Mouse (Mus musculus) stomach, embryonic 16.5 days (tissue): ENCODE results near the gene Bcat2. TPM values are rescaled to one million over a fixed set of nuclear protein-coding genes. Genes with fewer than 3 reads are reported as not detected.

Source experiments
- ATAC-seq: fragments of 200-750 bp; cut with Nextera tagmentation; 2 replicates; pipeline ENCODE4 v1.8.0; 2017; ENCODE audit warnings: moderate number of reproducible peaks, moderate TSS enrichment; ENCODE audit not compliant: insufficient read depth, low FRiP score
- H3K27ac ChIP-seq: fragments of 300-500 bp; sonication (generic); 2 replicates; pipeline ENCODE4 v1.5.1; 2014; ENCODE audit warnings: low read length
- H3K27me3 ChIP-seq: fragments of 300-500 bp; sonication (generic); 2 replicates; pipeline ENCODE4 v1.6.1; 2014; ENCODE audit warnings: low read length, control low read depth, mixed read lengths; ENCODE audit not compliant: control insufficient read depth, insufficient read depth
- H3K36me3 ChIP-seq: fragments of 300-500 bp; sonication (generic); 2 replicates; pipeline ENCODE4 v1.6.1; 2014; ENCODE audit warnings: low read length; ENCODE audit not compliant: control insufficient read depth, insufficient read depth
- H3K4me1 ChIP-seq: fragments of 300-500 bp; sonication (generic); 2 replicates; pipeline ENCODE4 v1.6.1; 2014; ENCODE audit warnings: low read length, control low read depth, mixed read lengths; ENCODE audit not compliant: control insufficient read depth, insufficient read depth
- H3K4me2 ChIP-seq: fragments of 300-500 bp; sonication (generic); 2 replicates; pipeline ENCODE4 v1.6.1; 2014; ENCODE audit warnings: low read depth, low read length, mixed read lengths
- H3K4me3 ChIP-seq: fragments of 300-500 bp; sonication (generic); replicated peaks from 2 replicates; pipeline ENCODE4 v1.5.1; 2014; ENCODE audit warnings: mild to moderate bottlenecking, low read length
- H3K9ac ChIP-seq: fragments of 300-500 bp; sonication (generic); 2 replicates; pipeline ENCODE4 v1.6.1; 2014; ENCODE audit warnings: low read length
- H3K9me3 ChIP-seq: fragments of 300-500 bp; sonication (generic); replicated peaks from 2 replicates; pipeline ENCODE4 v1.6.1; 2016; ENCODE audit warnings: low read length, control low read depth; ENCODE audit not compliant: control insufficient read depth
- WGBS: fragments of 180-500 bp; shearing (Covaris S2); extraction: QIAGEN DNeasy Blood & Tissue Kit; methylation state at CpG from one replicate; pipeline ENCODE4 v1.1.7; 2014; 5-methylcytosine and 5-hydroxymethylcytosine counted together
- polyA plus RNA-seq: library from polyadenylated mRNA; unstranded; fragments of >200 nt; fragmentation: Nextera tagmentation; extraction: Ambion mirVana; gene quantifications from 2 replicates; pipeline ENCODE4 v1.2.1, GENCODE M21; 2015

Gene Bcat2
- polyA plus RNA-seq, 1 experiment from 2014 or later: 95.7 TPM

DNA sequence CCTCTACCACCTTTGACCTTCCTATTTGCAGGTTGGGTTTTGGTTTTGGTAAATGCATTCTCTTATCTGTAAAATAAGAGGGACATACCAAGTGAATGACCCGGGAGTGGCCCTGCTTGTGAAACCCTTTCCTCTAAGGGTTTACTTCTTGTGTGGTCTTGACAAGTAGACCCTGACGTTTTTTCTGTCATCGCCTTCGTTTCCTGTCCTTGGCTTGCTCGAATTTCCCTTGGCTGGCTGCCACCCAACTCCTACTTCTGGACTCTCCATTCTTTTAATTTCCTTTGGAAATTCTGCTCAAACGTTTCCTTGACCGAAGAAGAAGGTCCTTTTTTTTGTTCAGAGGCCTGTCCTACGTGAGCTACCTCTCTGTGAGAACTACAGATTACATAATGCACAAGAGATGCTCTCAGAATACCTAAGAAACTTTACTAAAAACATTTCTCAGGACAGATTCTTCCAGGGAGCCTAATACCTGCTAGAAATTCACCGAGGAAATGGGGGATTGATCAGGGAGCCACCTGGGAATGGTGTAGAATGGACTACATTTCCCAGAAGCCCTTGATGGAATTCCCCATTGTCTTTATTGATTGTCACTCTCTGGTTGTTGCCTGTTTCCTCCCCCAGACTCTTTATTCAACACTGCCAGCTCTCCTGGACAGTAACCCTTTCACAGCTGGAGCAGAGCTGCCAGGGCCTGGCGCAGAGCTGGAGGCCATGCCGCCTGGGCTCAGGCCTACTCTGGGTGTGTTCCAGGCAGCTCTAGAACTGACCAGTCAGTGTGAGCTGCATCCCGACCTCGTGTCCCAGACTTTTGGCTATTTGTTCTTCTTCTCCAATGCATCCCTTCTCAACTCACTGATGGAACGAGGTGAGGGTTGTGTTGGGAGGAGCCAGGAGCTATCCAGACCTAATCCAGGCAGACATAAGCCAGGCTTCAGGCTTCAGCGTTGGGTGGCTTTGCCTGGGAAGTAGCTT is 66.0 kb downstream of the Bcat2 start:
- Histone ChIP-seq H3K4me1 (peaks cover 25% of the 10 kb centered on the region), H3K4me3 (no peak overlapping the region), H3K9ac (no peak overlapping the region), H3K9me3 (no peaks in the 10 kb centered on the region), H3K4me2 (no peak overlapping the region), H3K27ac (peak overlapping the region; percentile 19), H3K27me3 (no peaks in the 10 kb centered on the region), H3K36me3 (0 out of 2 replicates have a peak, but pooled peaks cover 3% of the 10 kb centered on the region)
- ATAC-seq: no peak
- WGBS: 70% methylated on average over 15 of the region's 15 CpGs

DNA sequence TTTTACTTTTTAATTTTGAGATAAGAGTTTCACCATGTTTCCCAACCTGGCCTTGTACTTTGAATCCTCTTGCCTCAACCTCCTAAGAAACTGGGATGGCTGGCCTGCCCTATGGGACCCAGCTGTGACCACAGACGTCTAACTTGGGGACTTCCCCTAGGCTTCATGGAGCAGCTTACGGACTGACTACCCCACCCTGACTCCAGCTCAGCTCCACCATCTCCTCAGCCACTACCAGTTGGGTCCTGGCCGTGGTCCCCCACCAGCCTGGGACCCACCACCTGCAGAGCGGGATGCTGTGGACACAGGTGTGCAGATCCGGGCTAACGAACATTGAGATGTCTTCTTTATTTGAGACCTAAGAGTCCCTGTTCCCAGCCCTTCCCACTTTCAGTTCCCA is 67.8 kb downstream of the Bcat2 start:
- H3K4me2 ChIP-seq: 0 out of 2 replicates have a peak overlapping the region, but pooled peaks have one; percentile 56
- 94% methylated on average over 6 of the region's 6 CpGs for WGBS

DNA sequence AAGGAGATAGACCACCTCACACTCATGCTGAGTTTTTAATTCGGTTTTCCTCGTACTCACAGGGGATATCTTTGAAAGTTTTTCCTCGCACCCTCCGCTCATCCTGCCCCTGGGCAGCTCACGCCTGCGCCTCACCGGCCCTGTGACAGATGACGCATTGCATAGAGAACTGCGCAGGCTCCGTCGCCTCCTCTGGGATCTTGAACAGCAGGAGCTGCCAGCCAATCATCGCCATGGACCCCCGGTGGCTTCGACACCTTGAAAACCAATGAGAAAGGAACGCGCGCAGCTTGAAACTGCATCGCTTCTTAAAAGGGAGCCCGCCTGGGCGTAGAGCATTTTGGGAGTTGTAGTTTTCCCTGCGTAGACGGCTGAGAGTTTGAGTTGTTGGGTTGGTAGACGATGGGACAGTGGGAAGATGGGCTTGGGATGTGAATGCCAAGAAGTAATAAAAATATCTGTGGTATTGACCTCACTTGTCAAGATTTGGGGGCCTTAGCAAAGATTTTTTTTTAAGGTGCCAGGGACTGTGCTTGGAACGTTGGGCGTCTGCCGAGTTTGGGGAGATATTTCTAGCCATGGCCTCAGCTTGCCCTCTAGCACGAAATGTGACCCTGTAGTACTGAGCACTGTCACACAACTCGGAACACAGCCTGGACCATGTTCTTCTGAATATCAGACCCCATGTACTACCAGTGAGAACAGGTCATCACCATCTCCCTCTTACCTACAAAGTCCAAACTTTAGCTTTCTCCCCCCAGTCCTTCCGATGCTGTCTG is 68.9 kb downstream of the Bcat2 start:
- H3K27ac ChIP-seq: no peak overlapping the region
- WGBS: 21% methylated on average over 29 of the region's 29 CpGs
- H3K27me3 ChIP-seq: no peaks in the 10 kb centered on the region
- 0 out of 2 replicates have a peak, but pooled peaks cover 3% of the 10 kb centered on the region for H3K36me3 ChIP-seq
- peak; percentile 87 for ATAC-seq
- H3K4me1 ChIP-seq: peaks cover 46% of the 10 kb centered on the region
- peak overlapping the region; percentile 60 for H3K9ac ChIP-seq
- peak overlapping the region; percentile 56 for H3K4me2 ChIP-seq
- peak overlapping the region; percentile 35 for H3K4me3 ChIP-seq
- no peaks in the 10 kb centered on the region for H3K9me3 ChIP-seq

More for the DNA sequence above, 67.8 kb downstream of the Bcat2 start:
- Histone ChIP-seq H3K9me3 (no peaks in the 10 kb centered on the region), H3K27ac (no peak overlapping the region), H3K9ac (peak overlapping the region; percentile 60; the same call in 1 of the 2 replicates), H3K4me1 (peaks cover 38% of the 10 kb centered on the region), H3K4me3 (no peak overlapping the region; the same call in 1 of the 2 replicates), H3K36me3 (0 out of 2 replicates have a peak, but pooled peaks cover 3% of the 10 kb centered on the region), H3K27me3 (no peaks in the 10 kb centered on the region)
- ATAC-seq: no peak

Other genes with a start within 250 kb of the Bcat2 start
- gene Trpm4, start 236.4 kb upstream of the Bcat2 start, polyA plus RNA-seq: 30.1 and 32.2 TPM in 2 replicates
- 1.0 and 3.1 TPM in 2 replicates for gene Hrc, start 234.9 kb upstream of the Bcat2 start, polyA plus RNA-seq
- gene Ppfia3, start 203.1 kb upstream of the Bcat2 start, polyA plus RNA-seq: 5.5 and 6.3 TPM in 2 replicates
- 4.6 and 5.5 TPM in 2 replicates for gene Lin7b, start 199.6 kb upstream of the Bcat2 start, polyA plus RNA-seq
- gene Snrnp70, start 174.4 kb upstream of the Bcat2 start, polyA plus RNA-seq: 150 and 162 TPM in 2 replicates
- 0.09 TPM in 1 of 2 replicates, not detected in the other for gene Kcna7, start 164.5 kb upstream of the Bcat2 start, polyA plus RNA-seq
- gene Ntf5, start 156.5 kb upstream of the Bcat2 start, polyA plus RNA-seq: 1.3 and 1.6 TPM in 2 replicates
- gene Lhb, start 149.3 kb upstream of the Bcat2 start, polyA plus RNA-seq: not detected in 2 replicates
- 46.3 and 47.3 TPM in 2 replicates for gene Gys1, start 135.3 kb upstream of the Bcat2 start, polyA plus RNA-seq
- gene Ruvbl2, start 132.1 kb upstream of the Bcat2 start, polyA plus RNA-seq: 115 and 118 TPM in 2 replicates
- gene Ftl1, start 110.3 kb upstream of the Bcat2 start, polyA plus RNA-seq: 4,462 and 4,467 TPM in 2 replicates
- gene Bax, start 103.3 kb upstream of the Bcat2 start, polyA plus RNA-seq: 116 and 142 TPM in 2 replicates
- gene Tulp2, start 88.3 kb upstream of the Bcat2 start, polyA plus RNA-seq: 1.4 and 1.5 TPM in 2 replicates
- not detected in 2 replicates for gene Gm45808, start 83.3 kb upstream of the Bcat2 start, polyA plus RNA-seq
- gene Dhdh, start 81.3 kb upstream of the Bcat2 start, polyA plus RNA-seq: 2.0 and 2.2 TPM in 2 replicates
- 229 and 262 TPM in 2 replicates for gene Nucb1, start 59.7 kb upstream of the Bcat2 start, polyA plus RNA-seq
- gene Ppp1r15a, start 43.9 kb upstream of the Bcat2 start, polyA plus RNA-seq: 25.5 and 31.2 TPM in 2 replicates
- gene Plekha4, start 43.8 kb upstream of the Bcat2 start, polyA plus RNA-seq: 2.7 and 3.9 TPM in 2 replicates
- 2.9 and 4.8 TPM in 2 replicates for gene Hsd17b14, start 15.3 kb upstream of the Bcat2 start, polyA plus RNA-seq
- 0.28 and 0.32 TPM in 2 replicates for gene Fgf21, start 45.3 kb downstream of the Bcat2 start, polyA plus RNA-seq
- 1.2 and 1.5 TPM in 2 replicates for gene Fut1, start 47.1 kb downstream of the Bcat2 start, polyA plus RNA-seq
- gene Izumo1, start 51.7 kb downstream of the Bcat2 start, polyA plus RNA-seq: 0.15 TPM in 1 of 2 replicates, not detected in the other
- gene Rasip1, start 57.3 kb downstream of the Bcat2 start, polyA plus RNA-seq: 3.3 and 4.4 TPM in 2 replicates
- gene Mamstr, start 69.8 kb downstream of the Bcat2 start, polyA plus RNA-seq: 10.9 and 14.2 TPM in 2 replicates
- gene Fut2, start 96.2 kb downstream of the Bcat2 start, polyA plus RNA-seq: 13.8 and 18.8 TPM in 2 replicates
- 0.55 and 1.2 TPM in 2 replicates for gene Ntn5, start 113.9 kb downstream of the Bcat2 start, polyA plus RNA-seq
- gene Sec1, start 124.2 kb downstream of the Bcat2 start, polyA plus RNA-seq: 2.9 and 3.4 TPM in 2 replicates
- 8.4 and 9.8 TPM in 2 replicates for gene Car11, start 129.7 kb downstream of the Bcat2 start, polyA plus RNA-seq
- 2.7 and 2.9 TPM in 2 replicates for gene Dbp, start 134.9 kb downstream of the Bcat2 start, polyA plus RNA-seq
- gene Rpl18, start 145.3 kb downstream of the Bcat2 start, polyA plus RNA-seq: 915 and 1,024 TPM in 2 replicates
- 38.9 and 45.9 TPM in 2 replicates for gene Sphk2, start 147.8 kb downstream of the Bcat2 start, polyA plus RNA-seq
- 16.0 and 24.7 TPM in 2 replicates for gene Fam83e, start 151.1 kb downstream of the Bcat2 start, polyA plus RNA-seq
- 0.79 and 2.2 TPM in 2 replicates for gene Spaca4, start 155.7 kb downstream of the Bcat2 start, polyA plus RNA-seq
- 0.53 and 0.99 TPM in 2 replicates for gene Lmtk3, start 213.6 kb downstream of the Bcat2 start, polyA plus RNA-seq
- 32.7 and 46.5 TPM in 2 replicates for gene Sult2b1, start 214.5 kb downstream of the Bcat2 start, polyA plus RNA-seq
- 75.6 and 82.6 TPM in 2 replicates for gene Cyth2, start 244.4 kb downstream of the Bcat2 start, polyA plus RNA-seq